Comparison of ENCODE assay signal across 17 mouse cellular contexts in genomic region chr3:30826069-30826468, GRCm38 (mm10).
"Had no signal": no experiment of that assay in that cellular context is flagged by ENCODE, and none has a peak within 500 bp of the region (broad histone marks: within the 10 kb centered on the region; RNA-seq: fewer than 3 reads in every experiment).

No protein-coding gene starts in this region.

- H3K9me3 ChIP-seq: liver, embryonic 15.5 days; lung, embryonic 15.5 days; megakaryocyte, embryonic 14.5 days; midbrain, embryonic 13.5 days; midbrain, embryonic 15.5 days; neural tube, embryonic 12.5 days had no signal

- DNase-seq: liver, postnatal 0 days; lung, postnatal 14 days; lung, postnatal 36 days; right cerebral cortex, postnatal 14 days; right cerebral cortex, postnatal 4 days; spleen, adult 18-20 months; thymus, adult 18-20 months; thymus, postnatal 14 days; thymus, postnatal 36 days had no signal

- ATAC-seq: liver, postnatal 0 days; lung, postnatal 0 days; midbrain, embryonic 13.5 days; midbrain, embryonic 15.5 days had no signal

- H3K4me3 ChIP-seq: liver, embryonic 15.5 days; lung, embryonic 15.5 days; megakaryocyte, embryonic 14.5 days; midbrain, embryonic 13.5 days; midbrain, embryonic 15.5 days; neural tube, embryonic 12.5 days had no signal

- H3K4me1 ChIP-seq: liver, embryonic 15.5 days; lung, embryonic 15.5 days; midbrain, embryonic 13.5 days; midbrain, embryonic 15.5 days; neural tube, embryonic 12.5 days had no signal

- H3K27me3 ChIP-seq: liver, embryonic 15.5 days; lung, embryonic 15.5 days; megakaryocyte, embryonic 14.5 days; midbrain, embryonic 13.5 days; midbrain, embryonic 15.5 days; neural tube, embryonic 12.5 days had no signal

- H3K27ac ChIP-seq: liver, embryonic 15.5 days; lung, embryonic 15.5 days; macrophage; midbrain, embryonic 13.5 days; midbrain, embryonic 15.5 days; neural tube, embryonic 12.5 days had no signal
